Mouse (Mus musculus) neural tube, embryonic 11.5 days (tissue): Measurements from ENCODE around the gene Eif2s2. TPM values are rescaled to one million over a fixed set of nuclear protein-coding genes. Genes with fewer than 3 reads are reported as not detected.

Source experiments
- ATAC-seq: fragments of 200-750 bp; cut with Nextera tagmentation; 2 replicates; pipeline ENCODE4 v1.8.0; 2017; ENCODE audit warnings: moderate number of reproducible peaks, mild to moderate bottlenecking, moderate TSS enrichment, moderate library complexity; ENCODE audit not compliant: insufficient read depth, low FRiP score, low TSS enrichment
- DNase-seq: peaks from one replicate; pipeline ENCODE4 v3.0.0-alpha.2; 2015; ENCODE audit warnings: low spot score
- H3K27ac ChIP-seq: fragments of 300-500 bp; sonication (generic); 2 replicates; pipeline ENCODE4 v1.5.1; 2014; ENCODE audit warnings: low read depth, mild to moderate bottlenecking, low read length
- H3K27me3 ChIP-seq: fragments of 300-500 bp; sonication (generic); 2 replicates; pipeline ENCODE4 v1.6.1; 2014; ENCODE audit warnings: mild to moderate bottlenecking, low read length, mixed read lengths; ENCODE audit not compliant: control insufficient read depth, insufficient read depth
- H3K36me3 ChIP-seq: fragments of 300-500 bp; sonication (generic); 2 replicates; pipeline ENCODE4 v1.6.1; 2014; ENCODE audit warnings: mild to moderate bottlenecking, low read length, moderate library complexity, mixed read lengths; ENCODE audit not compliant: control insufficient read depth, insufficient read depth
- H3K4me1 ChIP-seq: fragments of 300-500 bp; sonication (generic); 2 replicates; pipeline ENCODE4 v1.6.1; 2014; ENCODE audit warnings: low read length, mixed read lengths; ENCODE audit not compliant: control insufficient read depth, insufficient read depth
- H3K4me2 ChIP-seq: fragments of 300-500 bp; sonication (generic); 2 replicates; pipeline ENCODE4 v1.6.1; 2014; ENCODE audit warnings: low read depth, mild to moderate bottlenecking, moderate library complexity
- H3K4me3 ChIP-seq: fragments of 300-500 bp; sonication (generic); 2 replicates; pipeline ENCODE4 v1.5.1; 2014; ENCODE audit warnings: low read depth, low read length
- H3K9ac ChIP-seq: fragments of 300-500 bp; sonication (generic); 2 replicates; pipeline ENCODE4 v1.6.1; 2014; ENCODE audit warnings: mild to moderate bottlenecking, low read length
- H3K9me3 ChIP-seq: fragments of 300-500 bp; sonication (generic); 2 replicates; pipeline ENCODE4 v1.6.1; 2016; ENCODE audit warnings: low read length; ENCODE audit not compliant: control insufficient read depth
- WGBS: fragments of 180-500 bp; shearing (Covaris S2); extraction: QIAGEN DNeasy Blood & Tissue Kit; methylation state at CpG from one replicate; pipeline ENCODE4 v1.1.7; 2014; 5-methylcytosine and 5-hydroxymethylcytosine counted together
- polyA plus RNA-seq: library from polyadenylated mRNA; unstranded; fragments of >200 nt; fragmentation: Nextera tagmentation; extraction: Ambion mirVana; gene quantifications from 2 replicates; pipeline ENCODE4 v1.2.1, GENCODE M21; 2014

Gene Eif2s2
- polyA plus RNA-seq, result 122 and 131 TPM in 2 replicates

GRCm38 (mm10) chr2:154892201-154893044 is at the start of gene Eif2s2:
TSS of gene Eif2s2 (minus strand) at chr2:154892935.
- H3K4me1 ChIP-seq, result peaks cover 10% of the 10 kb centered on the region
- WGBS, result under 1% methylated on average over 73 of the region's 75 CpGs
- peak within 1 kb of the TSS; percentile 73 for H3K4me3 ChIP-seq
- H3K9me3 ChIP-seq, result no peaks in the 10 kb centered on the region
- H3K36me3 ChIP-seq, result peaks cover 3% of the 10 kb centered on the region; the same call in 1 of the 2 replicates
- peak within 1 kb of the TSS; percentile 83 for H3K9ac ChIP-seq
- peak; percentile 93 for ATAC-seq
- DNase-seq, result peak; percentile 96
- H3K4me2 ChIP-seq, result peak within 1 kb of the TSS; percentile 72
- no peaks in the 10 kb centered on the region for H3K27me3 ChIP-seq
- 0 out of 2 replicates have a peak within 1 kb of the TSS, but pooled peaks have one; percentile 49 for H3K27ac ChIP-seq

GRCm38 (mm10) chr2:154941952-154942351 is 49.2 kb upstream of the Eif2s2 start:
- Histone ChIP-seq H3K27ac (no peak overlapping the region), H3K36me3 (no peaks in the 10 kb centered on the region), H3K9me3 (no peaks in the 10 kb centered on the region), H3K9ac (no peak overlapping the region), H3K4me2 (no peak overlapping the region), H3K4me3 (no peak overlapping the region), H3K27me3 (no peaks in the 10 kb centered on the region), H3K4me1 (peaks cover 3% of the 10 kb centered on the region; the same call in 1 of the 2 replicates)
- no peak for ATAC-seq
- 83% methylated on average over 10 of the region's 10 CpGs for WGBS
- no peak for DNase-seq

GRCm38 (mm10) chr2:154937547-154938390 is 45.0 kb upstream of the Eif2s2 start:
- H3K4me2 ChIP-seq, result no peak overlapping the region
- no peak overlapping the region for H3K4me3 ChIP-seq
- H3K27me3 ChIP-seq, result no peaks in the 10 kb centered on the region
- WGBS, result 78% methylated on average over 8 of the region's 8 CpGs
- H3K27ac ChIP-seq, result no peak overlapping the region
- H3K36me3 ChIP-seq, result no peaks in the 10 kb centered on the region
- DNase-seq, result no peak
- H3K9me3 ChIP-seq, result no peaks in the 10 kb centered on the region
- peaks cover under 1% of the 10 kb centered on the region; the same call in 1 of the 2 replicates for H3K4me1 ChIP-seq
- no peak for ATAC-seq
- H3K9ac ChIP-seq, result no peak overlapping the region

GRCm38 (mm10) chr2:154936536-154937155 is 43.9 kb upstream of the Eif2s2 start:
- Histone ChIP-seq H3K4me2 (no peak overlapping the region), H3K4me1 (no peaks in the 10 kb centered on the region), H3K4me3 (no peak overlapping the region), H3K36me3 (no peaks in the 10 kb centered on the region), H3K27me3 (no peaks in the 10 kb centered on the region), H3K9ac (no peak overlapping the region), H3K9me3 (no peaks in the 10 kb centered on the region), H3K27ac (no peak overlapping the region)
- DNase-seq, result no peak
- WGBS, result 84% methylated on average over 11 of the region's 11 CpGs
- no peak for ATAC-seq

- 83% methylated on average over 6 of the region's 6 CpGs for WGBS
- Histone ChIP-seq H3K4me2 (no peak overlapping the region), H3K9ac (no peak overlapping the region), H3K9me3 (no peaks in the 10 kb centered on the region), H3K4me1 (no peaks in the 10 kb centered on the region), H3K36me3 (no peaks in the 10 kb centered on the region), H3K27me3 (no peaks in the 10 kb centered on the region), H3K4me3 (no peak overlapping the region), H3K27ac (no peak overlapping the region)
- DNase-seq (no peak), ATAC-seq (no peak)
Observed at GRCm38 (mm10) chr2:154936106-154936505, 43.4 kb upstream of the Eif2s2 start.

GRCm38 (mm10) chr2:154933884-154934283 is 41.1 kb upstream of the Eif2s2 start:
- no peaks in the 10 kb centered on the region for H3K9me3 ChIP-seq
- H3K4me1 ChIP-seq, result no peaks in the 10 kb centered on the region
- H3K4me2 ChIP-seq, result no peak overlapping the region
- ATAC-seq (no peak), DNase-seq (no peak)
- H3K27ac ChIP-seq, result no peak overlapping the region
- no peaks in the 10 kb centered on the region for H3K27me3 ChIP-seq
- H3K9ac ChIP-seq, result no peak overlapping the region
- H3K4me3 ChIP-seq, result no peak overlapping the region
- no peaks in the 10 kb centered on the region for H3K36me3 ChIP-seq
- WGBS, result 76% methylated on average over 4 of the region's 4 CpGs

- no peaks in the 10 kb centered on the region for H3K4me1 ChIP-seq
- H3K27ac ChIP-seq, result no peak overlapping the region
- no peaks in the 10 kb centered on the region for H3K36me3 ChIP-seq
- ATAC-seq (no peak), DNase-seq (no peak)
- no peak overlapping the region for H3K4me3 ChIP-seq
- WGBS, result 32% methylated on average over 2 of the region's 2 CpGs
- H3K9me3 ChIP-seq, result no peaks in the 10 kb centered on the region
- no peak overlapping the region for H3K9ac ChIP-seq
- H3K27me3 ChIP-seq, result no peaks in the 10 kb centered on the region
- H3K4me2 ChIP-seq, result no peak overlapping the region
Observed at GRCm38 (mm10) chr2:154928298-154928697, 35.6 kb upstream of the Eif2s2 start.

- no peak overlapping the region for H3K4me2 ChIP-seq
- H3K9me3 ChIP-seq, result no peaks in the 10 kb centered on the region
- H3K36me3 ChIP-seq, result no peaks in the 10 kb centered on the region
- no peaks in the 10 kb centered on the region for H3K4me1 ChIP-seq
- DNase-seq (no peak), ATAC-seq (no peak)
- 62% methylated on average over 6 of the region's 6 CpGs for WGBS
- H3K27ac ChIP-seq, result no peak overlapping the region
- H3K27me3 ChIP-seq, result no peaks in the 10 kb centered on the region
- H3K4me3 ChIP-seq, result no peak overlapping the region
- no peak overlapping the region for H3K9ac ChIP-seq
Observed at GRCm38 (mm10) chr2:154926843-154927242, 34.1 kb upstream of the Eif2s2 start.
